Mouse (Mus musculus): ENCODE measurements at regions not wholly inside any gene's neighbourhood (a gene's known extent, or its start where the extent isn't known, plus 50 kb on each side); places are given as distances from the start of the nearest gene placed in this dataset.
A peak's percentile ranks its signal among the peaks of the same experiment; 100 is the strongest.
"Not testable (repeated sequence)": the region's sequence is repeated elsewhere in the genome, so short reads cannot be mapped to it uniquely, and the experiment has no call there.

- not testable (repeated sequence) for DNase-seq (ENCODE audit: low spot score in 2 of 2)
These were observed 76.0 kb downstream of the Zfp97 start for GRCm38 (mm10) chr17:17197229-17197628.

GRCm38 (mm10) chr17:17229069-17229468 lies 107.9 kb downstream of the Zfp97 start:
- no peak for DNase-seq (ENCODE audit: low spot score in 2 of 2)

- DNase-seq (ENCODE audit: low spot score in 2 of 2) = peak; percentile 92 to 94
These were observed 113.3 kb downstream of the Zfp97 start for GRCm38 (mm10) chr17:17234329-17235185.

- not testable (repeated sequence) for DNase-seq (ENCODE audit: low spot score in 2 of 2)
These were observed 113.9 kb downstream of the Zfp97 start for GRCm38 (mm10) chr17:17235186-17235482.
